Mouse (Mus musculus) lung, adult 2 months (tissue): ENCODE results near the gene Slc12a8.

Source experiments
- CTCF ChIP-seq: fragments of 200-500 bp; IDR thresholded peaks from 2 replicates; pipeline ENCODE4 v1.5.1; 2011; ENCODE audit warnings: mild to moderate bottlenecking, low read length, control low read depth; ENCODE audit not compliant: insufficient read depth
- POLR2A ChIP-seq: fragments of 200-500 bp; IDR thresholded peaks from 2 replicates; pipeline ENCODE4 v1.6.1; 2011; ENCODE audit warnings: low read depth, mild to moderate bottlenecking, control low read depth, low read length, borderline replicate concordance; ENCODE audit errors: extremely low read depth

GRCm38 (mm10) chr16:33670340-33670739 is 153.2 kb downstream of the Slc12a8 start:
- TF ChIP-seq CTCF (no peak), POLR2A (no peak)
